Mouse (Mus musculus): ENCODE data around the gene Lrp2. TPM values are rescaled to one million over a fixed set of nuclear protein-coding genes. Genes with fewer than 3 reads are reported as not detected.

The Lrp2 gene
- polyA plus RNA-seq, 1 experiment, result 92.6 TPM

DNA sequence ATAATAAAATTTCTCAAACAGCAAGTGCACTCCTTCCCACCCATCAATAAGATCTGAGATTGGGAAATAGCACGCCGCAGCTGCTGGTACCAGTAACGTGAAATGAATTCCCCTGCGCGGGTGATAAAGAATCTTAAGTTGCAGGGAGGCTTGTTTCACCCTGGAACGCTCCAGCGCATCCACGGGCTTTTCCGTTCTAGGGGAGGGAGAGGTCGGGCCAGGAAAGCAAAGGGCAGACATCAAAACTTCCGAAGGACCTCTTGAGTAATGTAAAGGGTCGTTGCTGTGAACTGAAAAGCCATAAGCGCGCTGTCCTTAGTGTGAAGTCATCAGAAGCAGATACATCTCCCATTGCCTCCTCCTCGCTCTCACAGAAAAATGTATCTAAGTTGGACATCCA lies 26.5 kb downstream of the Lrp2 start:
- TF ChIP-seq POLR2A (IDR thresholded peaks at IDR 0.05; ENCODE audit: insufficient read depth, low read length) (no peak), EP300 (IDR thresholded peaks at IDR 0.05; ENCODE audit: insufficient read depth, low read depth, low read length) (no peak), CTCF (IDR thresholded peaks at IDR 0.05; ENCODE audit: low read depth, low read length) (no peak)
- Histone ChIP-seq H3K27ac (ENCODE audit: insufficient read depth, low read length) (no peak overlapping the region), H3K4me3 (ENCODE audit: low read depth, low read length) (no peak overlapping the region), H3K4me1 (ENCODE audit: control insufficient read depth, insufficient read depth, low read length) (no peaks in the 10 kb centered on the region), H3K9ac (ENCODE audit: low read depth, poor library complexity, severe bottlenecking) (no peak overlapping the region), H3K36me3 (ENCODE audit: control insufficient read depth, insufficient read depth, low read length, poor library complexity, severe bottlenecking) (no peaks in the 10 kb centered on the region), H3K27me3 (ENCODE audit: control insufficient read depth, insufficient read depth, low read length, poor library complexity, severe bottlenecking) (no peaks in the 10 kb centered on the region), H3K9me3 (replicated peaks; ENCODE audit: control insufficient read depth, insufficient read depth, low read length, poor library complexity, severe bottlenecking) (no peaks in the 10 kb centered on the region)

- H3K9me3 ChIP-seq (replicated peaks; ENCODE audit: control insufficient read depth, insufficient read depth, low read length, poor library complexity, severe bottlenecking), result no peaks in the 10 kb centered on the region
- H3K27me3 ChIP-seq (ENCODE audit: control insufficient read depth, insufficient read depth, low read length, poor library complexity, severe bottlenecking), result no peaks in the 10 kb centered on the region
- no peaks in the 10 kb centered on the region for H3K4me1 ChIP-seq (ENCODE audit: control insufficient read depth, insufficient read depth, low read length)
- no peak overlapping the region for H3K27ac ChIP-seq (ENCODE audit: insufficient read depth, low read length)
- H3K9ac ChIP-seq (ENCODE audit: low read depth, poor library complexity, severe bottlenecking), result no peak overlapping the region
- no peak overlapping the region for H3K4me3 ChIP-seq (ENCODE audit: low read depth, low read length)
- H3K36me3 ChIP-seq (ENCODE audit: control insufficient read depth, insufficient read depth, low read length, poor library complexity, severe bottlenecking), result no peaks in the 10 kb centered on the region
- no peak for TF ChIP-seq EP300 (IDR thresholded peaks at IDR 0.05; ENCODE audit: insufficient read depth, low read depth, low read length)
- no peak for TF ChIP-seq CTCF (IDR thresholded peaks at IDR 0.05; ENCODE audit: low read depth, low read length)
- TF ChIP-seq POLR2A (IDR thresholded peaks at IDR 0.05; ENCODE audit: insufficient read depth, low read length), result no peak
Measured at GRCm38 (mm10) chr2:69556686-69557085, 29.2 kb downstream of the Lrp2 start.

GRCm38 (mm10) chr2:69551639-69552038 lies 34.2 kb downstream of the Lrp2 start:
- Histone ChIP-seq H3K9me3 (replicated peaks; ENCODE audit: control insufficient read depth, insufficient read depth, low read length, poor library complexity, severe bottlenecking) (no peaks in the 10 kb centered on the region), H3K4me3 (ENCODE audit: low read depth, low read length) (no peak overlapping the region), H3K4me1 (ENCODE audit: control insufficient read depth, insufficient read depth, low read length) (no peaks in the 10 kb centered on the region), H3K36me3 (ENCODE audit: control insufficient read depth, insufficient read depth, low read length, poor library complexity, severe bottlenecking) (no peaks in the 10 kb centered on the region), H3K27me3 (ENCODE audit: control insufficient read depth, insufficient read depth, low read length, poor library complexity, severe bottlenecking) (no peaks in the 10 kb centered on the region), H3K9ac (ENCODE audit: low read depth, poor library complexity, severe bottlenecking) (no peak overlapping the region), H3K27ac (ENCODE audit: insufficient read depth, low read length) (no peak overlapping the region)
- no peak for TF ChIP-seq CTCF (IDR thresholded peaks at IDR 0.05; ENCODE audit: low read depth, low read length)

DNA sequence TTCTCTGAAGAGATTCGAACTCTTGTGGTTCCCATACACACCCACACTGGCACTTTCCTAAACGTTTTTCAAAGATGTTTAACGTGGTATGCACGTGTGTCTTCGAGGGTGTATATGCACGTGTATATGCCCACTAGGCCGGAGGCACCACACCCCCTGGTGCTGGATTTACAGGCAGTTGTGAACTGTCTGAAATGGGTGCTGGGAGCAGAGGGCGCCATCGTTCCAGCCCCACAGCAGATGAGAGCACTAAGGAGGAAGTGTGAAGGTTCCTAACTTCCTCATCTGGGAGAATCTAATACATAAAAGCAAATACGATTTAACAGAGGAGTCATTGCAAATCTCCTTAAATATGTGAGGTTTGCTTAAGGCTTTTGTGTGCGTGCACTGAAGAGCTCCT lies 39.0 kb downstream of the Lrp2 start:
- H3K27ac ChIP-seq (ENCODE audit: insufficient read depth, low read length), result no peak overlapping the region
- TF ChIP-seq EP300 (IDR thresholded peaks at IDR 0.05; ENCODE audit: insufficient read depth, low read depth, low read length) (no peak), CTCF (IDR thresholded peaks at IDR 0.05; ENCODE audit: low read depth, low read length) (peak; percentile 15), POLR2A (IDR thresholded peaks at IDR 0.05; ENCODE audit: insufficient read depth, low read length) (no peak)
- no peaks in the 10 kb centered on the region for H3K27me3 ChIP-seq (ENCODE audit: control insufficient read depth, insufficient read depth, low read length, poor library complexity, severe bottlenecking)
- no peaks in the 10 kb centered on the region for H3K36me3 ChIP-seq (ENCODE audit: control insufficient read depth, insufficient read depth, low read length, poor library complexity, severe bottlenecking)
- no peaks in the 10 kb centered on the region for H3K4me1 ChIP-seq (ENCODE audit: control insufficient read depth, insufficient read depth, low read length)
- H3K9me3 ChIP-seq (replicated peaks; ENCODE audit: control insufficient read depth, insufficient read depth, low read length, poor library complexity, severe bottlenecking), result no peaks in the 10 kb centered on the region
- no peak overlapping the region for H3K4me3 ChIP-seq (ENCODE audit: low read depth, low read length)
- no peak overlapping the region for H3K9ac ChIP-seq (ENCODE audit: low read depth, poor library complexity, severe bottlenecking)

DNA sequence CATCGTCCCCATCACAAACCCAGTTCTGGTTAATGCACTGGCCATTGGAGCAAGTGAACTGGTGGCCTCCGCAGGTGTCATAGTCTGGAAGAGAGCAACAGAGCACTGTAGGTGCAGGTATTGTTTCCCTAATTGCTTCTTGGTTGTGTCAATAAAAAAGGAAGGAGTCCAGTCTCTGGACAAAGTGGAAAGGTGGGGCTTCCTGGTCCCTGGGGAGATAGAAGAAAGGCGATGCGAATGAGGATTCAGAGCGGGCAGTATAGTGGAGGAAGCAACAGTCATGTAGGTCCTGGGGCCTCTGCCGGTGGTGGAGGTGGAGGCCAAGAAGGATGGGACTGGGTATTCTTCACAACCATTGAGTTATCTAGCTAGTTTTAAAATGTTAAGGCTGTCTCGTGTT lies 49.8 kb downstream of the Lrp2 start:
- H3K4me1 ChIP-seq (ENCODE audit: control insufficient read depth, insufficient read depth, low read length), result peaks cover 3% of the 10 kb centered on the region
- H3K27me3 ChIP-seq (ENCODE audit: control insufficient read depth, insufficient read depth, low read length, poor library complexity, severe bottlenecking), result no peaks in the 10 kb centered on the region
- TF ChIP-seq POLR2A (IDR thresholded peaks at IDR 0.05; ENCODE audit: insufficient read depth, low read length) (no peak), EP300 (IDR thresholded peaks at IDR 0.05; ENCODE audit: insufficient read depth, low read depth, low read length) (0 out of 2 replicates have a peak, but pooled peaks have one; percentile 28), CTCF (IDR thresholded peaks at IDR 0.05; ENCODE audit: low read depth, low read length) (no peak)
- peak overlapping the region; percentile 64 for H3K27ac ChIP-seq (ENCODE audit: insufficient read depth, low read length)
- no peaks in the 10 kb centered on the region for H3K9me3 ChIP-seq (replicated peaks; ENCODE audit: control insufficient read depth, insufficient read depth, low read length, poor library complexity, severe bottlenecking)
- H3K9ac ChIP-seq (ENCODE audit: low read depth, poor library complexity, severe bottlenecking), result no peak overlapping the region
- peak overlapping the region; percentile 39 for H3K4me3 ChIP-seq (ENCODE audit: low read depth, low read length)
- H3K36me3 ChIP-seq (ENCODE audit: control insufficient read depth, insufficient read depth, low read length, poor library complexity, severe bottlenecking), result 0 out of 2 replicates have a peak, but pooled peaks cover 2% of the 10 kb centered on the region

DNA sequence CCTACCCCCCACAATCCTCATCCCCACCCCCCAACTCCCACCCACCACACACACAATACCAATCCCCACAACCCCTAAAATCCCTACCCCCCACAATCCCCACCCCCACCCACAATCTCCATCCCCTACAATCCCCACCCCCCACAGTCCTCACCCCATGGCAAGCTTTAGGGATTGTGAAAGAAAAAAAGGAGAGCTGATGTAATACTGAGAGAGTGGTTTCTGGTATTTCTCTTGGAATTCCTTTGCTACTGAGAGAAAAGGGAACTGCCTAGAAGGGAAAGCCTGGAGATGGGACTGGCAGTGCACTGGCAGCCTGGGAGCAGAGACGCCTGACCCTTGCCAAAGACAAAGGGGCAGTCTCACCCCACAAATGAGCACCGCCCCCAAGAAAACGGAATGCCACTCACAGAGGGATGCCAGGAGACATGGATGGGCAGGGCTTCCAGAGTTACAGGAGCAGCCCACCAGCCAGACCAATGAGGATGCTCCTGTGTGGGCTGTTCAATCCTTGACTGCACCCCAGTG lies 54.3 kb downstream of the Lrp2 start:
- H3K27me3 ChIP-seq (ENCODE audit: control insufficient read depth, insufficient read depth, low read length, poor library complexity, severe bottlenecking), result no peaks in the 10 kb centered on the region
- H3K4me3 ChIP-seq (ENCODE audit: low read depth, low read length), result no peak overlapping the region
- no peaks in the 10 kb centered on the region for H3K9me3 ChIP-seq (replicated peaks; ENCODE audit: control insufficient read depth, insufficient read depth, low read length, poor library complexity, severe bottlenecking)
- peak overlapping the region; percentile 32 for H3K27ac ChIP-seq (ENCODE audit: insufficient read depth, low read length)
- H3K36me3 ChIP-seq (ENCODE audit: control insufficient read depth, insufficient read depth, low read length, poor library complexity, severe bottlenecking), result 0 out of 2 replicates have a peak, but pooled peaks cover 2% of the 10 kb centered on the region
- TF ChIP-seq CTCF (IDR thresholded peaks at IDR 0.05; ENCODE audit: low read depth, low read length) (no peak), EP300 (IDR thresholded peaks at IDR 0.05; ENCODE audit: insufficient read depth, low read depth, low read length) (no peak), POLR2A (IDR thresholded peaks at IDR 0.05; ENCODE audit: insufficient read depth, low read length) (no peak)
- peaks cover 1% of the 10 kb centered on the region for H3K4me1 ChIP-seq (ENCODE audit: control insufficient read depth, insufficient read depth, low read length)
- H3K9ac ChIP-seq (ENCODE audit: low read depth, poor library complexity, severe bottlenecking), result 0 out of 2 replicates have a peak overlapping the region, but pooled peaks have one; percentile 72

Measured in ES-Bruce4 (cell line).